Mouse (Mus musculus) neural tube, embryonic 11.5 days (tissue): Measurements from ENCODE around the gene Tap2. TPM values are rescaled to one million over a fixed set of nuclear protein-coding genes. Genes with fewer than 3 reads are reported as not detected.

Experiments used
- ATAC-seq: fragments of 200-750 bp; cut with Nextera tagmentation; 2 replicates; pipeline ENCODE4 v1.8.0; 2017; ENCODE audit warnings: moderate number of reproducible peaks, mild to moderate bottlenecking, moderate TSS enrichment, moderate library complexity; ENCODE audit not compliant: insufficient read depth, low FRiP score, low TSS enrichment
- DNase-seq: peaks from one replicate; pipeline ENCODE4 v3.0.0-alpha.2; 2015; ENCODE audit warnings: low spot score
- H3K27ac ChIP-seq: fragments of 300-500 bp; sonication (generic); 2 replicates; pipeline ENCODE4 v1.5.1; 2014; ENCODE audit warnings: low read depth, mild to moderate bottlenecking, low read length
- H3K27me3 ChIP-seq: fragments of 300-500 bp; sonication (generic); 2 replicates; pipeline ENCODE4 v1.6.1; 2014; ENCODE audit warnings: mild to moderate bottlenecking, low read length, mixed read lengths; ENCODE audit not compliant: control insufficient read depth, insufficient read depth
- H3K36me3 ChIP-seq: fragments of 300-500 bp; sonication (generic); 2 replicates; pipeline ENCODE4 v1.6.1; 2014; ENCODE audit warnings: mild to moderate bottlenecking, low read length, moderate library complexity, mixed read lengths; ENCODE audit not compliant: control insufficient read depth, insufficient read depth
- H3K4me1 ChIP-seq: fragments of 300-500 bp; sonication (generic); 2 replicates; pipeline ENCODE4 v1.6.1; 2014; ENCODE audit warnings: low read length, mixed read lengths; ENCODE audit not compliant: control insufficient read depth, insufficient read depth
- H3K4me2 ChIP-seq: fragments of 300-500 bp; sonication (generic); 2 replicates; pipeline ENCODE4 v1.6.1; 2014; ENCODE audit warnings: low read depth, mild to moderate bottlenecking, moderate library complexity
- H3K4me3 ChIP-seq: fragments of 300-500 bp; sonication (generic); 2 replicates; pipeline ENCODE4 v1.5.1; 2014; ENCODE audit warnings: low read depth, low read length
- H3K9ac ChIP-seq: fragments of 300-500 bp; sonication (generic); 2 replicates; pipeline ENCODE4 v1.6.1; 2014; ENCODE audit warnings: mild to moderate bottlenecking, low read length
- H3K9me3 ChIP-seq: fragments of 300-500 bp; sonication (generic); 2 replicates; pipeline ENCODE4 v1.6.1; 2016; ENCODE audit warnings: low read length; ENCODE audit not compliant: control insufficient read depth
- WGBS: fragments of 180-500 bp; shearing (Covaris S2); extraction: QIAGEN DNeasy Blood & Tissue Kit; methylation state at CpG from one replicate; pipeline ENCODE4 v1.1.7; 2014; 5-methylcytosine and 5-hydroxymethylcytosine counted together
- polyA plus RNA-seq: library from polyadenylated mRNA; unstranded; fragments of >200 nt; fragmentation: Nextera tagmentation; extraction: Ambion mirVana; gene quantifications from 2 replicates; pipeline ENCODE4 v1.2.1, GENCODE M21; 2014

The Tap2 gene
- polyA plus RNA-seq, 1 experiment from 2014 or later = 0.60 TPM

DNA sequence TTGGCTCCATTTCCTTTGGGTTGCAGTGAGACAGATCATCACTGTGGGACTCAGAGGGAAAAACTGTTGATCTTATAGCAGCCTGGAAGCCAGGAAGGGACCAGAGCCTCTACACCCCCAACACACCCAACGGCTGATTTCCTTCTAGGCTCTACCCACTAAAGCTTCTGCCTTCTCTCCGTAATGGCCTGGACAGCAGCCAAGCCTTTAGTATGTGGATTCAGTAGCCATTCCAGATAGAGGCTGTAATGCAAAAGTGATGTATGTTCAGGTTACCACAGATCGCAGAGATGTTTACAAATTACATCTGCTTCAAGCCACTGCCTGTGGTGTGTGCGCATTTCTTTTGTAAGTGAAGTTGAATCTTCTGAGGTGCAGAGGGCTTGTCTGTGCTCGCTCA is 57.2 kb downstream of the Tap2 start:
- Histone ChIP-seq H3K36me3 (no peaks in the 10 kb centered on the region), H3K4me1 (peaks cover 4% of the 10 kb centered on the region), H3K27ac (no peak overlapping the region), H3K4me3 (no peak overlapping the region), H3K9me3 (no peaks in the 10 kb centered on the region), H3K4me2 (no peak overlapping the region), H3K27me3 (peaks cover 7% of the 10 kb centered on the region), H3K9ac (no peak overlapping the region)
- ATAC-seq (no peak), DNase-seq (no peak)
- 90% methylated on average over 5 of the region's 5 CpGs for WGBS

DNA sequence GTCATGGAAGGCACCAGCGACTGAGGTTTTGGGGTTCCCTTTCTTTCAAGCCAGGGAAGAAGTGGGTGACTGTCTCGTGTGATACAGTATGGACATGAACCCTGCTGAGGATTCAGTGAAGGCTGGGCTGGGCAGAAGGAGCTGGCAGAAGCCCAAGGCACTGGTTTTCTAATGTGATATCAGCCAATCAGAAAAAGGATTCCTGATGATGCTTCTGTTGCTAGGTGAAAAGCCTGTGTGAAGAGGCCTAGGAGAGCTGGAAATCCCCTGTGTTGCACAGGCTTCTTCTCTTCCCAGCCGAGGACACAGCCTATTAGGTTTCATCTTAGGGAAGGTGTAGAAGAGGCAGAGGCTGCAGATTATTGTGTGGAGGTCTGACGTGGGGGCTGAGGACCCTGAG is 58.2 kb downstream of the Tap2 start:
- peak; percentile 57; the same call in 1 of the 2 replicates for ATAC-seq

DNA sequence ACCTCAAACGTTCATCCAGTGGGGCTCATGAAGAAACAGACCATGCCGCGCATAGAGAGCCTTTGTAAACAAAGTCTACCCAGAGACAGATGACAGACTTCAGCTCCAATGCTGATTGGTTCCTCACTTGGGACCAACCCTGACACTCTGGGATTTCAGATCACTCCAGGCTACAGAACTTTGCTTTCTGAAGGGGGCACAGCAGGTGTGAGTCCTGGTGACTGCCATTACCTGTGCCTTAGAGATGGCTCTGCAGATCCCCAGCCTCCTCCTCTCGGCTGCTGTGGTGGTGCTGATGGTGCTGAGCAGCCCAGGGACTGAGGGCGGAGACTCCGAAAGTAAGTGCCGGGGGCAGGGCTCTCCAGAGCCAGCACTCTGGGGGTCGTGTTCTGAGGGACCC is 59.7 kb downstream of the Tap2 start:
- peak overlapping the region; percentile 42; the same call in 1 of the 2 replicates for H3K9ac ChIP-seq
- H3K4me1 ChIP-seq = peaks cover 4% of the 10 kb centered on the region
- H3K9me3 ChIP-seq = no peaks in the 10 kb centered on the region
- DNase-seq (peak; percentile 76), ATAC-seq (peak; percentile 80)
- H3K4me3 ChIP-seq = peak overlapping the region; percentile 39
- H3K27ac ChIP-seq = no peak overlapping the region
- no peaks in the 10 kb centered on the region for H3K36me3 ChIP-seq
- under 1% methylated on average over 8 of the region's 8 CpGs for WGBS
- peak overlapping the region; percentile 86 for H3K4me2 ChIP-seq
- peaks cover 7% of the 10 kb centered on the region for H3K27me3 ChIP-seq

More for the DNA sequence above, 58.2 kb downstream of the Tap2 start:
- Histone ChIP-seq H3K4me3 (no peak overlapping the region), H3K9ac (no peak overlapping the region), H3K27ac (no peak overlapping the region), H3K36me3 (no peaks in the 10 kb centered on the region), H3K4me2 (no peak overlapping the region), H3K4me1 (peaks cover 4% of the 10 kb centered on the region), H3K9me3 (no peaks in the 10 kb centered on the region), H3K27me3 (peaks cover 7% of the 10 kb centered on the region)
- DNase-seq = peak; percentile 57
- WGBS = 32% methylated on average over 4 of the region's 4 CpGs

DNA sequence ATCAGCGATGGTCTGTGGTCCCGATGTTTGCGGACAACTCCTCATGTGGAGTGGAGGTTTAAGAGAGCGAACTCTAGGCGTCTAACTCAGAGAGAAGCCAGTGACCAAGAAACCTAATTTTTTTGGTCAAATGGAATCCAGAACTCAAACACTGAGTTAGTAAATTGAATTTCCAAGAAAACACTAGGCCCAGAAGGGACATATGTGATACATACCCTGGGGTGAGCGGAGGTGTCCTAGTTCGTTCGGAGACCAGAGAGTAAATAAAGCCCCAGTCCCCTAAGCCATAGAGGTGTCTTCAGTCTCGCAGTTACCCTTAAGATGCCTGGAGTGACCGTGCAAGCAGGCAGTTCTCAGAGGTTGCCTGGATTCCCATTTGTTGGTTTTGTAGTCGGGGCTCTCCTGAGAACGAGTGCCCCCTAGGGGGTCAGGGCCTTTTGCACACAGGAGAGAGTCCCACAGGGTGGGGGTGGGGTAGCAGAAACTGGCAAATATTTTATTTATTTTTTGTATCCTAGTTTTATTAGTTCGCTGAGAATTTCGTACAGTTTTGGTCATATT is 60.6 kb downstream of the Tap2 start:
- no peaks in the 10 kb centered on the region for H3K9me3 ChIP-seq
- H3K27me3 ChIP-seq = peaks cover 7% of the 10 kb centered on the region
- no peak for ATAC-seq
- WGBS = 3% methylated on average over 14 of the region's 14 CpGs
- peak overlapping the region; percentile 42 for H3K4me3 ChIP-seq
- peak; percentile 62 for DNase-seq
- H3K4me2 ChIP-seq = peak overlapping the region; percentile 86
- H3K9ac ChIP-seq = no peak overlapping the region
- H3K4me1 ChIP-seq = peaks cover 4% of the 10 kb centered on the region
- no peaks in the 10 kb centered on the region for H3K36me3 ChIP-seq
- no peak overlapping the region for H3K27ac ChIP-seq

DNA sequence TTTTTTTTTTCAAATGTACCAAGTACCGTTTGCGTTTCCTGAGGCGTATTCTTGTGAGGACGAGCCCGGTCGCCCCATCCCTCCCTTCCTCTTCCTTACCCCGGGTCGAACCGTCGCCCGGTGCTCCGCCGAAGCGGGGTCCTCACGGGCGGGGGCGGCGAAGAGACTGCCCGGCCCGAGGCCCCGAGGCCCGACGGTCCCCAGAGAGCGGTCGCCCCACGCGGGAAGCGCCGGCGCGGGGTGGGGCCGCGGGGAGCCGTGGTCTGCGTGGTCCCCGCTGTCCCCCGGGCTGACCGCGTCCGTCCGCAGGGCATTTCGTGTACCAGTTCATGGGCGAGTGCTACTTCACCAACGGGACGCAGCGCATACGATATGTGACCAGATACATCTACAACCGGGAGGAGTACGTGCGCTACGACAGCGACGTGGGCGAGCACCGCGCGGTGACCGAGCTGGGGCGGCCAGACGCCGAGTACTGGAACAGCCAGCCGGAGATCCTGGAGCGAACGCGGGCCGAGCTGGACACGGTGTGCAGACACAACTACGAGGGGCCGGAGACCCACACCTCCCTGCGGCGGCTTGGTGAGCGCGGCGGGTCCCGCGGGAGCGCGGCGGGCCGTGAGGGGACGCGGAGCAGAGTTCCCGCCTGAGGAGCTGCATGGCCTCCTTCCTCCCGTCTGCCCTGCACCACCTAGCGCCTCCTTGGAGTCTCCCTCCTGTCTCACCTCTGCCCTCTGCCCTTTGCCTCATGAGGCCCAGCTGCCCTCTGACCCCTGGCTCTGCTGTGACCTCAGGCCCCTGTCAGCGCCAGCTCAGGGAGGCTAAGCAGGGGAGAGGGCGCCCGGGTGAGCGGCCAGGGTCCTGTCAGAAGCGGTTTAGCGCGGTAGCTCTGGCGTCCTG is 61.4 kb downstream of the Tap2 start:
- no peak for ATAC-seq
- no peak overlapping the region for H3K27ac ChIP-seq
- DNase-seq = peak; percentile 58
- peak overlapping the region; percentile 86 for H3K4me2 ChIP-seq
- peak overlapping the region; percentile 42 for H3K4me3 ChIP-seq
- no peaks in the 10 kb centered on the region for H3K9me3 ChIP-seq
- peaks cover 4% of the 10 kb centered on the region for H3K4me1 ChIP-seq
- H3K36me3 ChIP-seq = no peaks in the 10 kb centered on the region
- WGBS = under 1% methylated on average over 91 of the region's 93 CpGs
- H3K9ac ChIP-seq = peak overlapping the region; percentile 40
- H3K27me3 ChIP-seq = peaks cover 7% of the 10 kb centered on the region

Other genes starting within 250 kb of the Tap2 start
- gene Vps52, start 247.7 kb upstream of the Tap2 start, polyA plus RNA-seq = 40.7 and 43.8 TPM in 2 replicates
- 1,341 and 1,360 TPM in 2 replicates for gene Rps18, start 247.5 kb upstream of the Tap2 start, polyA plus RNA-seq
- gene H2-K1, start 203.2 kb upstream of the Tap2 start, polyA plus RNA-seq = 20.2 and 23.1 TPM in 2 replicates
- gene Ring1, start 178.8 kb upstream of the Tap2 start, polyA plus RNA-seq = 5.2 and 8.4 TPM in 2 replicates
- 48.1 and 52.7 TPM in 2 replicates for gene H2-Ke6, start 175.5 kb upstream of the Tap2 start, polyA plus RNA-seq
- gene Slc39a7, start 171.8 kb upstream of the Tap2 start, polyA plus RNA-seq = 89.7 and 108 TPM in 2 replicates
- gene Rxrb, start 171.7 kb upstream of the Tap2 start, polyA plus RNA-seq = 25.1 and 27.1 TPM in 2 replicates
- gene Col11a2, start 164.1 kb upstream of the Tap2 start, polyA plus RNA-seq = 1.5 and 2.9 TPM in 2 replicates
- 0.93 TPM in 1 of 2 replicates, not detected in the other for gene H2-Oa, start 111.2 kb upstream of the Tap2 start, polyA plus RNA-seq
- gene H2-DMa, start 84.0 kb upstream of the Tap2 start, polyA plus RNA-seq = 9.2 and 10.3 TPM in 2 replicates
- 116 and 133 TPM in 2 replicates for gene Brd2, start 80.9 kb upstream of the Tap2 start, polyA plus RNA-seq
- gene H2-DMb2, start 60.2 kb upstream of the Tap2 start, polyA plus RNA-seq = not detected in 2 replicates
- not detected in 2 replicates for gene H2-DMb1, start 50.5 kb upstream of the Tap2 start, polyA plus RNA-seq
- 0.68 and 1.3 TPM in 2 replicates for gene Tap1, start 16.0 kb upstream of the Tap2 start, polyA plus RNA-seq
- gene Psmb9, start 15.8 kb upstream of the Tap2 start, polyA plus RNA-seq = 0.80 and 0.96 TPM in 2 replicates
- 2.1 and 3.3 TPM in 2 replicates for gene Psmb8, start 5.8 kb upstream of the Tap2 start, polyA plus RNA-seq
- gene H2-Ob, start 35.4 kb downstream of the Tap2 start, polyA plus RNA-seq = not detected in 2 replicates
- gene H2-Ab1, start 54.2 kb downstream of the Tap2 start, polyA plus RNA-seq = 2.6 and 4.5 TPM in 2 replicates
- gene H2-Aa, start 84.3 kb downstream of the Tap2 start, polyA plus RNA-seq = not detected in 2 replicates
- 0.70 and 1.8 TPM in 2 replicates for gene H2-Eb1, start 102.3 kb downstream of the Tap2 start, polyA plus RNA-seq
- not detected in 2 replicates for gene H2-Eb2, start 122.1 kb downstream of the Tap2 start, polyA plus RNA-seq
- not detected in 2 replicates for gene Btnl2, start 151.3 kb downstream of the Tap2 start, polyA plus RNA-seq
- gene Btnl1, start 173.6 kb downstream of the Tap2 start, polyA plus RNA-seq = not detected in 2 replicates
- gene BC051142, start 195.3 kb downstream of the Tap2 start, polyA plus RNA-seq = 1.3 and 1.7 TPM in 2 replicates